ENCODE assay signal across 27 mouse cellular contexts in the genomic region with DNA sequence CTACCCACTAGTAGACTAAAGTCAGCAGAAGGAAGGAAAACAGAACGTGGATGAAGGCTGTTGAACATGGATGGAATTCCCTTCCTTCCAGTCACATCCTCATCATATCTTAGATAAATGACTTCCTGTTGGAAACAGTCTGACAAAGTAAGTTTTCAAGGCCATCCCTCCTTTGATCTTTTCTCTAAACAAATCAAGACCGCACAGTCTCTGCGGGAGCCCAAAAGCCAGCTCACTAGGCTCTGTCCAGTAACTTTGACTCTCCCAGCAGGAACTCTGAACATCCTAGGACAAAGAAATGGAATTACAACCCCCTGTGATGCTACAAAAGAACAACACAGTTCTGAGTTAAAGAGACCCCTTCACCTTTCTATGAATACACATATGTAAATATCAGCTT.
"Had no signal": no experiment of that assay in that cellular context is flagged by ENCODE, and none has a peak within 500 bp of the region (broad histone marks: within the 10 kb centered on the region; RNA-seq: fewer than 3 reads in every experiment).

No protein-coding gene starts in this region.

- H3K9me3 ChIP-seq: hindbrain, embryonic 12.5 days; intestine, embryonic 15.5 days had no signal

- H3K9ac ChIP-seq: heart, embryonic 12.5 days; hindbrain, embryonic 12.5 days; hindbrain, embryonic 14.5 days; intestine, embryonic 15.5 days; limb, embryonic 12.5 days; liver, embryonic 14.5 days had no signal

- H3K4me2 ChIP-seq: heart, embryonic 12.5 days; hindbrain, embryonic 12.5 days; hindbrain, embryonic 14.5 days; intestine, embryonic 15.5 days; limb, embryonic 12.5 days; liver, embryonic 11.5 days had no signal

- ATAC-seq: hindbrain, embryonic 16.5 days; inflammation-experienced regulatory T-cells, adult 6 months; intestine, embryonic 15.5 days; intestine, postnatal 0 days had no signal

- H3K36me3 ChIP-seq: hindbrain, embryonic 12.5 days; intestine, embryonic 15.5 days had no signal

- H3K4me3 ChIP-seq: gastrocnemius, adult 2 months; heart, embryonic 10.5 days; heart, embryonic 12.5 days; hindbrain, embryonic 10.5 days; hindbrain, embryonic 12.5 days; intestine, embryonic 15.5 days; limb, embryonic 12.5 days had no signal

- H3K27me3 ChIP-seq: heart, embryonic 12.5 days; hindbrain, embryonic 12.5 days; intestine, embryonic 15.5 days; limb, embryonic 12.5 days had no signal

- DNase-seq: gastrocnemius, adult 2 months; gastrocnemius, postnatal 10 days; gastrocnemius, postnatal 25 days; heart, adult 18-20 months; heart, postnatal 10 days; heart, postnatal 4 days; kidney, adult 18-20 months; kidney, adult 8-10 months; kidney, postnatal 14 days; kidney, postnatal 36 days; layer of hippocampus, adult 9-11 months; layer of hippocampus, postnatal 36 days; left cerebral cortex, postnatal 4 days; liver had no signal

- H3K4me1 ChIP-seq: hindbrain, embryonic 10.5 days; hindbrain, embryonic 12.5 days; intestine, embryonic 15.5 days had no signal

- H3K27ac ChIP-seq: gastrocnemius, adult 2 months; heart, embryonic 10.5 days; hindbrain, embryonic 10.5 days; hindbrain, embryonic 12.5 days; hindbrain, embryonic 14.5 days; intestine, embryonic 15.5 days; kidney, postnatal 0 days; limb, embryonic 12.5 days; liver, embryonic 14.5 days had no signal
